Mouse (Mus musculus): ENCODE results near the gene Twist2.

DNA sequence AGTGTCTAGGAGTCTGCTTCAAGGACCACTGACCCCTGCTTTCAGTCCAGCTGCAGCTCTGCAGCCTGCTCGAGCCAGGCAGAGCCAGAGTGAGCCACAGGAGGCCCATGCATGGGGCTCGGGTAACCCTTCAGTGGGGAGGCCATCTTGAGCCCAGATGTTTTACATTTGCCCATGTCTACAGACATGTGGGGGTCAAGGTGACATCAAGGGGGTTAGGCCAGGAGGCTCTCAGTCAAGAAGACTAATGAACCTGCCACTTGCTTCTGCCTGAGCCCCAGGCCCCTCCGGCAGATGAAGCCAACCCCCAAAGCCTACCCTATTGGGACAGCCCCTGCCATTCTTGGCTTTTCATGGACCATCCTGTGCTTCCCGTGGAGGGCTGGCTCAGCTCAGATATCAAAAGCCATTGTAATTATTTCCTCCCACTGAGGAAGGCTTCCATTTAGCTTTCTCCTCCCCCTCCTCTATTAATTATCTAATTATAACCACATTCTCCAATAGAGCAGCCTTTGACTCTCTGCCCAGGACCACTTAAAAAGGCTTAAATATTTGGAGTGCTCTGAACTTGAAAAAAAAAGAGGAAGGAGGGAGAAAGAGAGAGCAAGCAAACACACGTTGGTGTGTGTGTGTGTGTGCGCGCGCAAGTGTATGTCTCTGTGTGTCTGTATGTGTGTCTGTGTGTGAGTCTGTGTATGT is 43.6 kb downstream of the Twist2 start:
- TF ChIP-seq POLR2A (IDR thresholded peaks at IDR 0.05; ENCODE audit: borderline replicate concordance, extremely low read depth, low read depth, low read length) (no peak), CTCF (IDR thresholded peaks at IDR 0.05; ENCODE audit: insufficient read depth, low read length) (no peak)

Data from lung, adult 2 months (tissue).